Mouse (Mus musculus): Measurements from ENCODE around the gene Prkab2. TPM values are rescaled to one million over a fixed set of nuclear protein-coding genes. Genes with fewer than 3 reads are reported as not detected.
A peak's percentile ranks its signal among the peaks of the same experiment; 100 is the strongest.

The Prkab2 gene
- polyA plus RNA-seq (2014; fragmentation: Nextera tagmentation; extraction: Ambion mirVana), result 6.8 and 7.6 TPM in 2 replicates

DNA sequence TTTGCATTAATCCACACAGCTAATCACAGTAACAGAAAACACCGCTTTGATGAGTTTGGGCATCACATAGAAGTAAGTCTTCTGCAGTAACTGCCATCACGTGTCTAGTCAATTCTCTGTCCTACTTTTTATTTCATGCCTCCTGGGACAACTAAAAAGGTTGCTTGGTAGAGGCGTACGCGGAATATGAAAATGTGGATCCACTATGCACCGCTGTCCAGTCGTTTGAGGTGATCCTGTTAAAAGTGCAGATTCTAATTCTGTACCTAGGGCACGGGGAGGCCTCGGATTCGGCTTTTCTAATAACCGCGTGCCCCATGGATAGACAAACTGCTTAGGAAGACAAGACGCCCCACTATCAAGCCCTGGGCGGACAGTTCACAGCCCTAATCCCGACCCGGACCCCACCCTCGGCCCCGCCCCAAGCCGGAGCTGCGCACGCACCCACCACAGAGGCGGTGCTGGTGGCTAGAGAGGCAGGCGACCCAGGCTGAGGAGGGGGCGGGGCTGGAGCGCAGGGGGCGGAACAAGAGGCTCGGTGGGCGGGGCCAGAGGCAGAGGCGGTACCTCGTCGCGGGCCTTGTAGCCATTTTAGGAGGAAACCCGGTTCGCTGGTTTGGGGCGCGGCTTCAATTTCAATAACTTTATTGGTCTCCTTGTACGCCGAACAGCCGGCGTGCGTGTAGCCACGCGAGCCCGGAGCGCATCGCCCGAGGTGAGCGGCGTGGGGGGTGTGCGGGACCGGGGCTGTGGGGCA is at the start of gene Prkab2:
Gene Prkab2 (plus strand): TSS at position 539 of the 757 bp plus-strand sequence.
- WGBS, result 3% methylated on average over 51 of the region's 51 CpGs
- Histone ChIP-seq H3K36me3 (ENCODE audit: control insufficient read depth, insufficient read depth, low read length) (no peaks in the 10 kb centered on the region), H3K4me2 (ENCODE audit: low read depth, low read length, severe bottlenecking) (peak within 1 kb of the TSS; percentile 70), H3K9me3 (ENCODE audit: control insufficient read depth, low read length) (no peaks in the 10 kb centered on the region), H3K27me3 (ENCODE audit: control insufficient read depth, insufficient read depth, low read length) (no peaks in the 10 kb centered on the region), H3K9ac (ENCODE audit: low read length) (peak within 1 kb of the TSS; percentile 66), H3K27ac (ENCODE audit: low read depth, low read length) (no peak within 1 kb of the TSS), H3K4me3 (ENCODE audit: low read depth, low read length) (peak within 1 kb of the TSS; percentile 79), H3K4me1 (replicated peaks; ENCODE audit: control insufficient read depth, insufficient read depth, low read length) (peaks cover 5% of the 10 kb centered on the region; the same call in 1 of the 2 replicates)
- peak; percentile 100 for DNase-seq (ENCODE audit: low spot score)
- ATAC-seq (replicated peaks; ENCODE audit: low FRiP score), result peak; percentile 96

GRCm38 (mm10) chr3:97609201-97609844 is 48.7 kb upstream of the Prkab2 start:
- peak overlapping the region; percentile 84 for H3K9ac ChIP-seq (ENCODE audit: low read length)
- peak overlapping the region; percentile 81; the same call in 1 of the 2 replicates for H3K27ac ChIP-seq (ENCODE audit: low read depth, low read length)
- H3K4me1 ChIP-seq (replicated peaks; ENCODE audit: control insufficient read depth, insufficient read depth, low read length), result no peaks in the 10 kb centered on the region
- H3K36me3 ChIP-seq (ENCODE audit: control insufficient read depth, insufficient read depth, low read length), result no peaks in the 10 kb centered on the region
- H3K9me3 ChIP-seq (ENCODE audit: control insufficient read depth, low read length), result no peaks in the 10 kb centered on the region
- ATAC-seq (replicated peaks; ENCODE audit: low FRiP score) (peak; percentile 18), DNase-seq (ENCODE audit: low spot score) (peak; percentile 60)
- peak overlapping the region; percentile 82 for H3K4me2 ChIP-seq (ENCODE audit: low read depth, low read length, severe bottlenecking)
- no peaks in the 10 kb centered on the region for H3K27me3 ChIP-seq (ENCODE audit: control insufficient read depth, insufficient read depth, low read length)
- 2% methylated on average over 20 of the region's 20 CpGs for WGBS
- peak overlapping the region; percentile 67 for H3K4me3 ChIP-seq (ENCODE audit: low read depth, low read length)

DNA sequence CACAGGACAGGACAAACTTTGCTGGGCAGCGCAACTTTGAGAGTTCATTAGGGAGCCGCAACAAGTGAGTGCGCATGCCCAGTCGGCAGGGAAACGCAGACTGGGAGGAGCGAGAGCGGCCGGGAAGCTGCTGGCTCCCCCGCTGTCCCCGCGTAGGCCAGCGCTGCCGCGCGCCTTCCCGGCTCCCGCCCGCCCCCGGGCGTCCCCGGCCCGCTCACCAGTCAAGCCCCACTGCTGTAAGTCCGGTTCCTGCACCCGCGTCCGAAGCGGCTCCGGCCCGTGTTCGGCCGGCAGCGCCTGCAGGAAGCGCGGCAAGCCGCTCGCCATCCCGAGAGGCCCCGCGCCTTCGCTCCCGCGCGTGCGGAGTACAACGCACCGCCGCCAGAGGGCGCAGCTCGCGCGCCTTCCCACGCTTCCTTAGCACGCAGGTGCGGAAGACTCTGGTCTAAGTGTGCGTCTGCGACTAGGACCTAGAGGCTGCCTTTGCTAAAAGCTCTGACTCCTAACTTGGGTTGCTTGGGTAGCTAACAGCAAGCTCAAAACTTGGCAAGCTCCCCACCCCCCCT is 48.1 kb upstream of the Prkab2 start, which contains the start of gene Chd1l:
Gene Chd1l (minus strand): TSS at position 359 of the 566 bp plus-strand sequence.
- ATAC-seq (replicated peaks; ENCODE audit: low FRiP score), result peak; percentile 92
- no peaks in the 10 kb centered on the region for H3K27me3 ChIP-seq (ENCODE audit: control insufficient read depth, insufficient read depth, low read length)
- under 1% methylated on average over 56 of the region's 56 CpGs for WGBS

GRCm38 (mm10) chr3:97611021-97611420 is 47.0 kb upstream of the Prkab2 start:
- H3K9ac ChIP-seq (ENCODE audit: low read length), result no peak overlapping the region
- H3K36me3 ChIP-seq (ENCODE audit: control insufficient read depth, insufficient read depth, low read length), result no peaks in the 10 kb centered on the region
- ATAC-seq (replicated peaks; ENCODE audit: low FRiP score), result no peak
- no peak overlapping the region for H3K4me3 ChIP-seq (ENCODE audit: low read depth, low read length)
- no peak overlapping the region for H3K27ac ChIP-seq (ENCODE audit: low read depth, low read length)
- H3K9me3 ChIP-seq (ENCODE audit: control insufficient read depth, low read length), result no peaks in the 10 kb centered on the region
- no peaks in the 10 kb centered on the region for H3K4me1 ChIP-seq (replicated peaks; ENCODE audit: control insufficient read depth, insufficient read depth, low read length)
- DNase-seq (ENCODE audit: low spot score), result no peak
- H3K4me2 ChIP-seq (ENCODE audit: low read depth, low read length, severe bottlenecking), result no peak overlapping the region
- no peaks in the 10 kb centered on the region for H3K27me3 ChIP-seq (ENCODE audit: control insufficient read depth, insufficient read depth, low read length)
- 89% methylated on average over 6 of the region's 6 CpGs for WGBS

More for the DNA sequence above, 48.1 kb upstream of the Prkab2 start, which contains the start of gene Chd1l:
- DNase-seq (ENCODE audit: low spot score), result peak; percentile 96
- Histone ChIP-seq H3K4me3 (ENCODE audit: low read depth, low read length) (peak within 1 kb of the TSS; percentile 67), H3K4me1 (replicated peaks; ENCODE audit: control insufficient read depth, insufficient read depth, low read length) (no peaks in the 10 kb centered on the region), H3K4me2 (ENCODE audit: low read depth, low read length, severe bottlenecking) (peak within 1 kb of the TSS; percentile 82), H3K9me3 (ENCODE audit: control insufficient read depth, low read length) (no peaks in the 10 kb centered on the region), H3K36me3 (ENCODE audit: control insufficient read depth, insufficient read depth, low read length) (no peaks in the 10 kb centered on the region), H3K9ac (ENCODE audit: low read length) (peak within 1 kb of the TSS; percentile 84), H3K27ac (ENCODE audit: low read depth, low read length) (peak within 1 kb of the TSS; percentile 81)

DNA sequence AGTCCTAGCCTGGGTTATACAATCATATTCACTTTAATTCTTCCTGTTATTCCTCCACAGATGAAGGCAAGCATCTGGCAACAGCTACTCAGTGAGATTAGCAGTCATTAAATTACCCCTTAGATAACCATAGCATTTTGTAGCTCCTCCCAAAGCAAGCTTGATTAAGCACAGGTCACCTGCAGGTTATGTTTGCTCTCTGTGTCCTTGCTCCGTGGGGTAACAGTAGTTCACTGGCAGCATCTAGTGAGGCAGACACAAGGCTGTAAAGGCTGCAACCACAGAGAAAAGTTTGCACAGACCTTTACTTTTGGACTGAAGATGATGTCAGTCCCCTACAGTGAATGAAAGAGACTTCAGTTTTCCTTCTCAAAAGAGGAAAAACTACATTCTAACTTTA is 42.8 kb upstream of the Prkab2 start:
- DNase-seq (ENCODE audit: low spot score) (no peak), ATAC-seq (replicated peaks; ENCODE audit: low FRiP score) (no peak)
- H3K27ac ChIP-seq (ENCODE audit: low read depth, low read length), result no peak overlapping the region
- H3K4me1 ChIP-seq (replicated peaks; ENCODE audit: control insufficient read depth, insufficient read depth, low read length), result no peaks in the 10 kb centered on the region
- H3K9ac ChIP-seq (ENCODE audit: low read length), result no peak overlapping the region
- no peaks in the 10 kb centered on the region for H3K36me3 ChIP-seq (ENCODE audit: control insufficient read depth, insufficient read depth, low read length)
- H3K27me3 ChIP-seq (ENCODE audit: control insufficient read depth, insufficient read depth, low read length), result no peaks in the 10 kb centered on the region
- H3K9me3 ChIP-seq (ENCODE audit: control insufficient read depth, low read length), result no peaks in the 10 kb centered on the region
- WGBS, result 31% methylated on average over 1 of the region's 1 CpGs
- no peak overlapping the region for H3K4me3 ChIP-seq (ENCODE audit: low read depth, low read length)
- H3K4me2 ChIP-seq (ENCODE audit: low read depth, low read length, severe bottlenecking), result no peak overlapping the region

- DNase-seq (ENCODE audit: low spot score) (no peak), ATAC-seq (replicated peaks; ENCODE audit: low FRiP score) (no peak)
- Histone ChIP-seq H3K4me2 (ENCODE audit: low read depth, low read length, severe bottlenecking) (no peak overlapping the region), H3K36me3 (ENCODE audit: control insufficient read depth, insufficient read depth, low read length) (no peaks in the 10 kb centered on the region), H3K4me1 (replicated peaks; ENCODE audit: control insufficient read depth, insufficient read depth, low read length) (no peaks in the 10 kb centered on the region), H3K9me3 (ENCODE audit: control insufficient read depth, low read length) (no peaks in the 10 kb centered on the region), H3K27ac (ENCODE audit: low read depth, low read length) (no peak overlapping the region), H3K4me3 (ENCODE audit: low read depth, low read length) (no peak overlapping the region), H3K9ac (ENCODE audit: low read length) (no peak overlapping the region), H3K27me3 (ENCODE audit: control insufficient read depth, insufficient read depth, low read length) (no peaks in the 10 kb centered on the region)
- 91% methylated on average over 4 of the region's 4 CpGs for WGBS
Observed at GRCm38 (mm10) chr3:97615933-97616332, 42.1 kb upstream of the Prkab2 start.

- WGBS, result 97% methylated on average over 18 of the region's 19 CpGs
- Histone ChIP-seq H3K27me3 (ENCODE audit: control insufficient read depth, insufficient read depth, low read length) (no peaks in the 10 kb centered on the region), H3K27ac (ENCODE audit: low read depth, low read length) (no peak overlapping the region), H3K4me3 (ENCODE audit: low read depth, low read length) (no peak overlapping the region), H3K4me2 (ENCODE audit: low read depth, low read length, severe bottlenecking) (no peak overlapping the region), H3K9me3 (ENCODE audit: control insufficient read depth, low read length) (no peaks in the 10 kb centered on the region), H3K36me3 (ENCODE audit: control insufficient read depth, insufficient read depth, low read length) (no peaks in the 10 kb centered on the region), H3K4me1 (replicated peaks; ENCODE audit: control insufficient read depth, insufficient read depth, low read length) (no peaks in the 10 kb centered on the region), H3K9ac (ENCODE audit: low read length) (no peak overlapping the region)
- ATAC-seq (replicated peaks; ENCODE audit: low FRiP score) (no peak), DNase-seq (ENCODE audit: low spot score) (peak; percentile 8)
Observed at GRCm38 (mm10) chr3:97617091-97617825, 40.7 kb upstream of the Prkab2 start.

GRCm38 (mm10) chr3:97617899-97618298 is 40.1 kb upstream of the Prkab2 start:
- WGBS, result 88% methylated on average over 8 of the region's 8 CpGs
- no peak overlapping the region for H3K4me3 ChIP-seq (ENCODE audit: low read depth, low read length)
- H3K9ac ChIP-seq (ENCODE audit: low read length), result no peak overlapping the region
- no peaks in the 10 kb centered on the region for H3K27me3 ChIP-seq (ENCODE audit: control insufficient read depth, insufficient read depth, low read length)
- ATAC-seq (replicated peaks; ENCODE audit: low FRiP score) (no peak), DNase-seq (ENCODE audit: low spot score) (no peak)
- no peak overlapping the region for H3K27ac ChIP-seq (ENCODE audit: low read depth, low read length)
- H3K4me2 ChIP-seq (ENCODE audit: low read depth, low read length, severe bottlenecking), result no peak overlapping the region
- H3K36me3 ChIP-seq (ENCODE audit: control insufficient read depth, insufficient read depth, low read length), result no peaks in the 10 kb centered on the region
- H3K9me3 ChIP-seq (ENCODE audit: control insufficient read depth, low read length), result no peaks in the 10 kb centered on the region
- H3K4me1 ChIP-seq (replicated peaks; ENCODE audit: control insufficient read depth, insufficient read depth, low read length), result no peaks in the 10 kb centered on the region
